Mouse (Mus musculus) gastrocnemius, postnatal 14 days (tissue): ENCODE results near the gene Naa35. TPM values are rescaled to one million over a fixed set of nuclear protein-coding genes. Genes with fewer than 3 reads are reported as not detected.
A peak's percentile ranks its signal among the peaks of the same experiment; 100 is the strongest.

Source experiments
- DNase-seq: peaks from one replicate; pipeline ENCODE4 v3.0.0; 2021; ENCODE audit warnings: mixed read lengths
- intact Hi-C: fragments of 180-260 bp; cut with DNase I; formaldehyde crosslinking; loops from one replicate; pipeline ENCODE4 v1.15.1; 2025; ENCODE audit warnings: low total_unique reads
- long read RNA-seq, 2 experiments: library from polyadenylated mRNA; stranded (forward); transcript quantifications; one replicate each; pipeline ENCODE4 v2.0.0; 2021
- total RNA-seq, 2 experiments: library from RNA; stranded (reverse); gene quantifications; 2 replicates each; pipeline ENCODE4 v1.2.3; 2021

The Naa35 gene
- 10 to 100 TPM; 25.2 to 26.4 TPM for total RNA-seq
- long read RNA-seq, experiment 1, transcript Naa35-201 (23 exons, 3,793 nt), result major isoform, 16 of 18 reads
- long read RNA-seq, experiment 1, partial matches to known transcripts, result 0 of 18 reads
- long read RNA-seq, experiment 1, other reads (novel, unspliced or antisense), result 2 of 18 reads
- long read RNA-seq, experiment 2, transcript Naa35-201 (23 exons, 3,793 nt), result major isoform, 13 of 19 reads
- long read RNA-seq, experiment 2, partial matches to known transcripts, result 2 of 19 reads
- long read RNA-seq, experiment 2, other reads (novel, unspliced or antisense), result 4 of 19 reads

GRCm38 (mm10) chr13:59584947-59585647 is at the start of gene Naa35, which contains the start of gene Agtpbp1:
Gene Naa35, plus strand, starts transcription at chr13:59585259.
Gene Agtpbp1, minus strand, starts transcription at chr13:59585227.
- intact Hi-C loops, result no loop called here

GRCm38 (mm10) chr13:59535746-59536145 is 49.3 kb upstream of the Naa35 start:
- intact Hi-C loops, result no loop called here

More at GRCm38 (mm10) chr13:59584947-59585647, at the start of gene Naa35, which contains the start of gene Agtpbp1:
- peak; percentile 99 for DNase-seq

GRCm38 (mm10) chr13:59536631-59537030 is 48.4 kb upstream of the Naa35 start:
- intact Hi-C loops, result no loop called here

More at GRCm38 (mm10) chr13:59535746-59536145, 49.3 kb upstream of the Naa35 start:
- DNase-seq, result no peak

GRCm38 (mm10) chr13:59538661-59539060 is 46.4 kb upstream of the Naa35 start:
- DNase-seq, result no peak
- intact Hi-C loops, result no loop called here

More at GRCm38 (mm10) chr13:59536631-59537030, 48.4 kb upstream of the Naa35 start:
- no peak for DNase-seq

GRCm38 (mm10) chr13:59540030-59540429 is 45.0 kb upstream of the Naa35 start:
- no peak for DNase-seq
- intact Hi-C loops, result no loop called here

GRCm38 (mm10) chr13:59542411-59542810 is 42.6 kb upstream of the Naa35 start:
- DNase-seq, result no peak
- intact Hi-C loops, result no loop called here

- intact Hi-C loops, result no loop called here
Measured at GRCm38 (mm10) chr13:59547091-59547490, 38.0 kb upstream of the Naa35 start.

GRCm38 (mm10) chr13:59547716-59548115 is 37.3 kb upstream of the Naa35 start:
- peak; percentile 18 for DNase-seq
- intact Hi-C loops, result no loop called here

More at GRCm38 (mm10) chr13:59547091-59547490, 38.0 kb upstream of the Naa35 start:
- no peak for DNase-seq

GRCm38 (mm10) chr13:59549318-59549798 is 35.7 kb upstream of the Naa35 start:
- intact Hi-C loops, result no loop called here
- DNase-seq, result no peak

- no peak for DNase-seq
- intact Hi-C loops, result no loop called here
Measured at GRCm38 (mm10) chr13:59552286-59552685, 32.8 kb upstream of the Naa35 start.

- DNase-seq, result no peak
- intact Hi-C loops, result no loop called here
Measured at GRCm38 (mm10) chr13:59552751-59553150, 32.3 kb upstream of the Naa35 start.

GRCm38 (mm10) chr13:59554772-59555505 is 30.1 kb upstream of the Naa35 start:
- intact Hi-C loops, result loop anchor here (2.0 kb wide), 1 partner anchor 34 kb away; no protein-coding TSS in a partner anchor
- DNase-seq, result no peak

GRCm38 (mm10) chr13:59555613-59556192 is 29.4 kb upstream of the Naa35 start:
- intact Hi-C loops, result loop anchor here (2.0 kb wide), 1 partner anchor 33 kb away; no protein-coding TSS in a partner anchor
- no peak for DNase-seq

GRCm38 (mm10) chr13:59556670-59557069 is 28.4 kb upstream of the Naa35 start:
- intact Hi-C loops, result no loop called here
- DNase-seq, result peak; percentile 57

GRCm38 (mm10) chr13:59557185-59557985 is 27.7 kb upstream of the Naa35 start:
- DNase-seq, result peak; percentile 91

GRCm38 (mm10) chr13:59558776-59559175 is 26.3 kb upstream of the Naa35 start:
- no peak for DNase-seq
- intact Hi-C loops, result no loop called here

More at GRCm38 (mm10) chr13:59557185-59557985, 27.7 kb upstream of the Naa35 start:
- intact Hi-C loops, result no loop called here

- DNase-seq, result no peak
- intact Hi-C loops, result no loop called here
Measured at GRCm38 (mm10) chr13:59562471-59562870, 22.6 kb upstream of the Naa35 start.

- intact Hi-C loops, result no loop called here
- DNase-seq, result no peak
Measured at GRCm38 (mm10) chr13:59564505-59564904, 20.6 kb upstream of the Naa35 start.
